Mouse (Mus musculus): ENCODE measurements around the gene Sgcb. TPM values are rescaled to one million over a fixed set of nuclear protein-coding genes. Genes with fewer than 3 reads are reported as not detected.
A peak's percentile ranks its signal among the peaks of the same experiment; 100 is the strongest.

Sgcb gene
- polyA plus RNA-seq, 2 experiments, result 1.2 to 2.2 TPM

GRCm38 (mm10) chr5:73651855-73652201 lies 4.2 kb upstream of the Sgcb start:
- Histone ChIP-seq H3K4me1 (replicated peaks; ENCODE audit: control insufficient read depth in 2 of 2, insufficient read depth in 2 of 2, low read length in 1 of 2) (peaks cover 0 to 2% of the 10 kb centered on the region in 2 experiments; a peak in 1 of 4 replicates), H3K9ac (replicated peaks) (no peak overlapping the region), H3K4me3 (ENCODE audit: insufficient read depth in 1 of 2, low read depth in 2 of 2, low read length in 2 of 2) (no peak overlapping the region), H3K4me2 (ENCODE audit: low read depth) (peak overlapping the region; percentile 67; the same call in 1 of the 2 replicates), H3K27me3 (ENCODE audit: control insufficient read depth, insufficient read depth, low read length) (peaks cover 65% of the 10 kb centered on the region), H3K27ac (no peak overlapping the region), H3K36me3 (replicated peaks; ENCODE audit: control insufficient read depth, insufficient read depth, low read depth) (no peaks in the 10 kb centered on the region), H3K9me3 (ENCODE audit: control insufficient read depth, low read length) (no peaks in the 10 kb centered on the region)
- TF ChIP-seq EP300 (IDR thresholded peaks at IDR 0.05; ENCODE audit: low read depth) (no peak), CTCF (IDR thresholded peaks at IDR 0.05; ENCODE audit: low read depth) (no peak)
- ATAC-seq (ENCODE audit: insufficient read depth), result no peak
- no peak for DNase-seq (ENCODE audit: low read depth in 3 of 3, low spot score in 3 of 3)
- WGBS (ENCODE audit: insufficient replicate concordance), result 3% methylated on average over 4 of the region's 4 CpGs

DNA sequence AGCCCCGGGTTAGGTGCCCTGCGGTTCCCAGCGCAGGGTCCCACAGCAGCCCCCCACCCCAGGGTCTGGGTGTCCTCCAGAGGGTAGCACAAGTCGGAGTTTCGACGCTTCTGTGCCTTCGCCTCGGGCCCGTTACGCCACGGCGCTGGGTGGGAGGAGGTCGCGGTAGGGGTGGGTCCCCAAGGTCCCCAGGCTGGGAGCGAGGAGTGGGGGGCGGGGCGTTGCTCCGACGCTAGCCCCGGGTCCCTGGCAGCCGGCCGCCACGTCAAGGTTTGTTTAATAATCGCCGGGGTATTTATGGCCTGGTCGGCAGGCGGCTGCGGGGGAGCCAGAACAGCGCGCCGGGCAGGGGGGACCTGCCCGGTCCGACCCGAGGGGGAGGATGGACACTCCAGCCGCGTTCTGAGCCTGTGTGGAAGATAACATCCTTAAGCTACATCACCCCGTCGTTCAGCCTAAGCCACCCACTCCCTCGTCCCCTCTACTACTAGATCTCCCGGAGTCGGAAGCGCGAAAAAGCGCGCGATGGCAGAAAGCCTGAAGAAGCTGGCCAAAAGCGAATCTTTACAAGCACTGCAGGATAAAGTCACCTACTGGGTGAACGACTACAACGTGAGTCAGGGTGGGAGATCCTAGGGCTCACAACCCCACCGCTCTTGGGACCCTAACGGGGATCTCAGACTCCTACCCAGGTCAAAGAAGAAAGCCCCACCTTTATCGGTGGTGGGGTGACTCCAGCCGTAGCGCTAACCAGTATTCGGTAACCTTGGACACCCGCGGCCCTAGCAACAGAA lies 3.7 kb upstream of the Sgcb start, which contains the start of gene Spata18:
Gene Spata18, plus strand, starts transcription at position 319 of the 794 bp plus-strand sequence.
- Histone ChIP-seq H3K36me3 (replicated peaks; ENCODE audit: control insufficient read depth, insufficient read depth, low read depth) (no peaks in the 10 kb centered on the region), H3K4me2 (ENCODE audit: low read depth) (peak within 1 kb of the TSS; percentile 67), H3K27ac (no peak within 1 kb of the TSS), H3K4me3 (ENCODE audit: insufficient read depth in 1 of 2, low read depth in 2 of 2, low read length in 2 of 2) (peak within 1 kb of the TSS; percentile 47 to 61), H3K9me3 (ENCODE audit: control insufficient read depth, low read length) (no peaks in the 10 kb centered on the region), H3K27me3 (ENCODE audit: control insufficient read depth, insufficient read depth, low read length) (peaks cover 69% of the 10 kb centered on the region), H3K9ac (replicated peaks) (no peak within 1 kb of the TSS), H3K4me1 (replicated peaks; ENCODE audit: control insufficient read depth in 2 of 2, insufficient read depth in 2 of 2, low read length in 1 of 2) (peaks cover 0 to 2% of the 10 kb centered on the region in 2 experiments; a peak in 1 of 4 replicates)
- ATAC-seq (ENCODE audit: insufficient read depth) (no peak), DNase-seq (ENCODE audit: low read depth in 3 of 3, low spot score in 3 of 3) (no peak)
- TF ChIP-seq EP300 (IDR thresholded peaks at IDR 0.05; ENCODE audit: low read depth) (no peak), CTCF (IDR thresholded peaks at IDR 0.05; ENCODE audit: low read depth) (no peak)
- WGBS (ENCODE audit: insufficient replicate concordance), result under 1% methylated on average over 57 of the region's 57 CpGs

- Histone ChIP-seq H3K27me3 (ENCODE audit: control insufficient read depth, insufficient read depth, low read length) (peaks cover 69% of the 10 kb centered on the region), H3K4me1 (replicated peaks; ENCODE audit: control insufficient read depth in 2 of 2, insufficient read depth in 2 of 2, low read length in 1 of 2) (peaks cover 0 to 2% of the 10 kb centered on the region in 2 experiments; a peak in 1 of 4 replicates), H3K36me3 (replicated peaks; ENCODE audit: control insufficient read depth, insufficient read depth, low read depth) (no peaks in the 10 kb centered on the region), H3K9me3 (ENCODE audit: control insufficient read depth, low read length) (no peaks in the 10 kb centered on the region), H3K4me3 (ENCODE audit: insufficient read depth in 1 of 2, low read depth in 2 of 2, low read length in 2 of 2) (peak overlapping the region; percentile 47 to 61), H3K4me2 (ENCODE audit: low read depth) (peak overlapping the region; percentile 67), H3K27ac (no peak overlapping the region), H3K9ac (replicated peaks) (no peak overlapping the region)
- WGBS (ENCODE audit: insufficient replicate concordance), result 1% methylated on average over 15 of the region's 15 CpGs
- ATAC-seq (ENCODE audit: insufficient read depth), result no peak
- no peak for TF ChIP-seq CTCF (IDR thresholded peaks at IDR 0.05; ENCODE audit: low read depth)
- TF ChIP-seq EP300 (IDR thresholded peaks at IDR 0.05; ENCODE audit: low read depth), result no peak
- DNase-seq (ENCODE audit: low read depth in 3 of 3, low spot score in 3 of 3), result no peak
These were observed 2.9 kb upstream of the Sgcb start for GRCm38 (mm10) chr5:73650365-73650964.

DNA sequence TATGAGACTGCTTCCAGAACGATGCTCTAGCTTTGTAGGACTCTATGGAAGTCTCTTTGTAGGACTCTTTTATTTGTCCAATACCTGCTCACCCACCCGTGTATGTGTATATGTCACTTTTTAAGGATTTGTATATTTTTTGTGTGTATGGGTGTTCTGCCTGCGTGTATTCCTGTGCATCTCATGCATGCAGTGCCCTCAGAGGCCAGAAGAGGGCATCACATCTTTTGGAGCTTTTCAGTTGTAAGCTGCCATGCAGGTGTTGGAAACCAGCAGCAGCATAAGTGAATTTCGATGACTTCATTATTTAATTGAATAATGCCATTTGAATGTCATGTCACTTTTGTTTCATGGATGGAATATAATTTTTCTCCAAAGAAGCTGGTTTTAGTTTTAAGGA lies 5.5 kb downstream of the Sgcb start:
- H3K9ac ChIP-seq (replicated peaks), result no peak overlapping the region
- no peak overlapping the region for H3K4me3 ChIP-seq (ENCODE audit: insufficient read depth in 1 of 2, low read depth in 2 of 2, low read length in 2 of 2)
- no peak overlapping the region for H3K4me2 ChIP-seq (ENCODE audit: low read depth)
- H3K27ac ChIP-seq, result no peak overlapping the region
- no peaks in the 10 kb centered on the region for H3K36me3 ChIP-seq (replicated peaks; ENCODE audit: control insufficient read depth, insufficient read depth, low read depth)
- H3K4me1 ChIP-seq (replicated peaks; ENCODE audit: control insufficient read depth in 2 of 2, insufficient read depth in 2 of 2, low read length in 1 of 2), result no peaks in the 10 kb centered on the region
- no peak for ATAC-seq (ENCODE audit: insufficient read depth)
- no peaks in the 10 kb centered on the region for H3K9me3 ChIP-seq (ENCODE audit: control insufficient read depth, low read length)
- DNase-seq (ENCODE audit: low read depth in 3 of 3, low spot score in 3 of 3), result no peak
- WGBS (ENCODE audit: insufficient replicate concordance), result 63% methylated on average over 4 of the region's 4 CpGs
- no peak for TF ChIP-seq EP300 (IDR thresholded peaks at IDR 0.05; ENCODE audit: low read depth)
- TF ChIP-seq CTCF (IDR thresholded peaks at IDR 0.05; ENCODE audit: low read depth), result peak; percentile 57
- peaks cover 5% of the 10 kb centered on the region for H3K27me3 ChIP-seq (ENCODE audit: control insufficient read depth, insufficient read depth, low read length)

- no peaks in the 10 kb centered on the region for H3K9me3 ChIP-seq (ENCODE audit: control insufficient read depth, low read length)
- TF ChIP-seq EP300 (IDR thresholded peaks at IDR 0.05; ENCODE audit: low read depth) (no peak), CTCF (IDR thresholded peaks at IDR 0.05; ENCODE audit: low read depth) (no peak)
- H3K4me3 ChIP-seq (ENCODE audit: insufficient read depth in 1 of 2, low read depth in 2 of 2, low read length in 2 of 2), result no peak overlapping the region
- no peak overlapping the region for H3K27ac ChIP-seq
- no peaks in the 10 kb centered on the region for H3K4me1 ChIP-seq (replicated peaks; ENCODE audit: control insufficient read depth in 2 of 2, insufficient read depth in 2 of 2, low read length in 1 of 2)
- ATAC-seq (ENCODE audit: insufficient read depth) (no peak), DNase-seq (ENCODE audit: low read depth in 3 of 3, low spot score in 3 of 3) (no peak)
- no peak overlapping the region for H3K4me2 ChIP-seq (ENCODE audit: low read depth)
- H3K27me3 ChIP-seq (ENCODE audit: control insufficient read depth, insufficient read depth, low read length), result no peaks in the 10 kb centered on the region
- no peak overlapping the region for H3K9ac ChIP-seq (replicated peaks)
- H3K36me3 ChIP-seq (replicated peaks; ENCODE audit: control insufficient read depth, insufficient read depth, low read depth), result no peaks in the 10 kb centered on the region
- 42% methylated on average over 3 of the region's 3 CpGs for WGBS (ENCODE audit: insufficient replicate concordance)
These were observed 6.5 kb downstream of the Sgcb start for GRCm38 (mm10) chr5:73641058-73641457.

All from liver, embryonic 14.5 days (tissue).